Mouse (Mus musculus): Measurements from ENCODE around the gene Tcf7.

- TF ChIP-seq GATA1 (IDR thresholded peaks at IDR 0.05; ENCODE audit: borderline replicate concordance, low read length) (no peak), FLI1 (IDR thresholded peaks at IDR 0.05; ENCODE audit: low read length) (no peak)
These were observed 23.6 kb upstream of the Tcf7 start for GRCm38 (mm10) chr11:52306431-52306830.

Measured in megakaryocyte, embryonic 14.5 days (primary cell).